Mouse (Mus musculus): ENCODE data around the gene Tceal7. TPM values are rescaled to one million over a fixed set of nuclear protein-coding genes. Genes with fewer than 3 reads are reported as not detected.
"Not testable (repeated sequence)": the region's sequence is repeated elsewhere in the genome, so short reads cannot be mapped to it uniquely, and the experiment has no call there.

Gene Tceal7
- polyA plus RNA-seq (2015; fragmentation: Nextera tagmentation; extraction: Ambion mirVana) = 1.1 and 1.9 TPM in 2 replicates

- H3K27me3 ChIP-seq (replicated peaks) = not testable (repeated sequence)
Observed at GRCm38 (mm10) chrX:136214729-136215677, at the start of gene Tceal7, which contains the start of gene Bex1. Tceal7 (plus strand) TSS chrX:136214779. Bex1 (minus strand) TSS chrX:136215513.

GRCm38 (mm10) chrX:136170625-136171024 lies 44.0 kb upstream of the Tceal7 start:
- Histone ChIP-seq H3K9ac (0 out of 2 replicates have a peak overlapping the region, but pooled peaks have one; percentile 26), H3K9me3 (no peaks in the 10 kb centered on the region), H3K27ac (no peak overlapping the region), H3K4me3 (replicated peaks) (peak overlapping the region; percentile 48), H3K36me3 (no peaks in the 10 kb centered on the region), H3K27me3 (replicated peaks) (no peaks in the 10 kb centered on the region), H3K4me2 (replicated peaks) (peak overlapping the region; percentile 48), H3K4me1 (replicated peaks) (no peaks in the 10 kb centered on the region)
- 0 out of 2 replicates have a peak, but pooled peaks have one; percentile 14 for ATAC-seq
- WGBS = 52% methylated on average over 10 of the region's 10 CpGs

More at GRCm38 (mm10) chrX:136214729-136215677, at the start of gene Tceal7, which contains the start of gene Bex1:
- not testable (repeated sequence) for H3K4me1 ChIP-seq (replicated peaks); H3K36me3 ChIP-seq; H3K9ac ChIP-seq; H3K27ac ChIP-seq; H3K9me3 ChIP-seq
- H3K4me3 ChIP-seq (replicated peaks) = peak within 1 kb of the TSS; percentile 36
- 48% methylated on average over 8 of the region's 67 CpGs for WGBS
- peak within 1 kb of the TSS; percentile 49 for H3K4me2 ChIP-seq (replicated peaks)
- peak; percentile 93 for ATAC-seq

- H3K9me3 ChIP-seq = no peaks in the 10 kb centered on the region
- peak overlapping the region; percentile 59 for H3K9ac ChIP-seq
- ATAC-seq = peak; percentile 74
- H3K27ac ChIP-seq = peak overlapping the region; percentile 86
- peak overlapping the region; percentile 48 for H3K4me2 ChIP-seq (replicated peaks)
- H3K27me3 ChIP-seq (replicated peaks) = no peaks in the 10 kb centered on the region
- H3K36me3 ChIP-seq = no peaks in the 10 kb centered on the region
- WGBS = 28% methylated on average over 24 of the region's 24 CpGs
- H3K4me3 ChIP-seq (replicated peaks) = peak overlapping the region; percentile 48
- H3K4me1 ChIP-seq (replicated peaks) = no peaks in the 10 kb centered on the region
Observed at GRCm38 (mm10) chrX:136171189-136172117, 43.1 kb upstream of the Tceal7 start.

GRCm38 (mm10) chrX:136172118-136172551 lies 42.4 kb upstream of the Tceal7 start, which contains the start of gene Tceal8:
Tceal8 (minus strand) TSS chrX:136172342.
- H3K9ac ChIP-seq = peak within 1 kb of the TSS; percentile 59
- no peaks in the 10 kb centered on the region for H3K9me3 ChIP-seq
- no peaks in the 10 kb centered on the region for H3K27me3 ChIP-seq (replicated peaks)
- peak within 1 kb of the TSS; percentile 48 for H3K4me2 ChIP-seq (replicated peaks)
- no peaks in the 10 kb centered on the region for H3K4me1 ChIP-seq (replicated peaks)
- peak within 1 kb of the TSS; percentile 48 for H3K4me3 ChIP-seq (replicated peaks)
- peak within 1 kb of the TSS; percentile 86 for H3K27ac ChIP-seq
- H3K36me3 ChIP-seq = no peaks in the 10 kb centered on the region
- ATAC-seq = peak; percentile 97
- WGBS = 21% methylated on average over 10 of the region's 10 CpGs

GRCm38 (mm10) chrX:136172786-136173185 lies 41.8 kb upstream of the Tceal7 start:
- WGBS = 27% methylated on average over 10 of the region's 10 CpGs
- H3K9ac ChIP-seq = no peak overlapping the region; the same call in 1 of the 2 replicates

GRCm38 (mm10) chrX:136180897-136181553 lies 33.6 kb upstream of the Tceal7 start:
- no peaks in the 10 kb centered on the region for H3K4me1 ChIP-seq (replicated peaks)
- H3K4me3 ChIP-seq (replicated peaks) = no peak overlapping the region
- H3K36me3 ChIP-seq = no peaks in the 10 kb centered on the region
- WGBS = 47% methylated on average over 11 of the region's 11 CpGs
- H3K9me3 ChIP-seq = no peaks in the 10 kb centered on the region
- ATAC-seq = no peak
- H3K27me3 ChIP-seq (replicated peaks) = no peaks in the 10 kb centered on the region
- no peak overlapping the region for H3K27ac ChIP-seq
- H3K4me2 ChIP-seq (replicated peaks) = no peak overlapping the region
- no peak overlapping the region for H3K9ac ChIP-seq

More at GRCm38 (mm10) chrX:136172786-136173185, 41.8 kb upstream of the Tceal7 start:
- Histone ChIP-seq H3K4me3 (replicated peaks) (peak overlapping the region; percentile 48; the same call in 1 of the 2 replicates), H3K4me1 (replicated peaks) (no peaks in the 10 kb centered on the region), H3K27ac (no peak overlapping the region), H3K4me2 (replicated peaks) (peak overlapping the region; percentile 41), H3K9me3 (no peaks in the 10 kb centered on the region), H3K27me3 (replicated peaks) (no peaks in the 10 kb centered on the region), H3K36me3 (no peaks in the 10 kb centered on the region)
- ATAC-seq = no peak

GRCm38 (mm10) chrX:136183107-136183506 lies 31.5 kb upstream of the Tceal7 start:
- ATAC-seq = no peak
- Histone ChIP-seq H3K27me3 (replicated peaks) (no peaks in the 10 kb centered on the region), H3K4me2 (replicated peaks) (no peak overlapping the region), H3K4me3 (replicated peaks) (no peak overlapping the region), H3K27ac (no peak overlapping the region), H3K4me1 (replicated peaks) (no peaks in the 10 kb centered on the region), H3K9ac (no peak overlapping the region), H3K36me3 (no peaks in the 10 kb centered on the region), H3K9me3 (no peaks in the 10 kb centered on the region)
- 79% methylated on average over 1 of the region's 1 CpGs for WGBS

- ATAC-seq = no peak
- no peaks in the 10 kb centered on the region for H3K27me3 ChIP-seq (replicated peaks)
- H3K4me3 ChIP-seq (replicated peaks) = no peak overlapping the region
- 83% methylated on average over 16 of the region's 16 CpGs for WGBS
- H3K9ac ChIP-seq = no peak overlapping the region
- H3K4me1 ChIP-seq (replicated peaks) = no peaks in the 10 kb centered on the region
- no peaks in the 10 kb centered on the region for H3K36me3 ChIP-seq
- H3K4me2 ChIP-seq (replicated peaks) = no peak overlapping the region
- no peak overlapping the region for H3K27ac ChIP-seq
- no peaks in the 10 kb centered on the region for H3K9me3 ChIP-seq
Observed at GRCm38 (mm10) chrX:136195193-136195944, 19.2 kb upstream of the Tceal7 start.

- H3K4me2 ChIP-seq (replicated peaks) = no peak overlapping the region
- H3K4me3 ChIP-seq (replicated peaks) = no peak overlapping the region
- H3K27ac ChIP-seq = no peak overlapping the region
- H3K9me3 ChIP-seq = no peaks in the 10 kb centered on the region
- no peaks in the 10 kb centered on the region for H3K36me3 ChIP-seq
- 53% methylated on average over 1 of the region's 1 CpGs for WGBS
- no peaks in the 10 kb centered on the region for H3K27me3 ChIP-seq (replicated peaks)
- no peak overlapping the region for H3K9ac ChIP-seq
- ATAC-seq = no peak
- no peaks in the 10 kb centered on the region for H3K4me1 ChIP-seq (replicated peaks)
Observed at GRCm38 (mm10) chrX:136196873-136197272, 17.7 kb upstream of the Tceal7 start.

- Histone ChIP-seq H3K4me3 (replicated peaks) (peak overlapping the region; percentile 34), H3K9ac (no peak overlapping the region), H3K36me3 (no peaks in the 10 kb centered on the region), H3K27me3 (replicated peaks) (no peaks in the 10 kb centered on the region), H3K27ac (no peak overlapping the region), H3K4me2 (replicated peaks) (peak overlapping the region; percentile 60), H3K4me1 (replicated peaks) (no peaks in the 10 kb centered on the region), H3K9me3 (no peaks in the 10 kb centered on the region)
- peak; percentile 65 for ATAC-seq
- 27% methylated on average over 7 of the region's 7 CpGs for WGBS
Observed at GRCm38 (mm10) chrX:136203257-136203656, 11.3 kb upstream of the Tceal7 start.

GRCm38 (mm10) chrX:136203664-136204066 lies 10.9 kb upstream of the Tceal7 start, which contains the start of gene Tceal5:
Tceal5 (minus strand) TSS chrX:136203876.
- H3K27ac ChIP-seq = no peak within 1 kb of the TSS
- no peaks in the 10 kb centered on the region for H3K27me3 ChIP-seq (replicated peaks)
- ATAC-seq = peak; percentile 75
- no peaks in the 10 kb centered on the region for H3K9me3 ChIP-seq
- peak within 1 kb of the TSS; percentile 60 for H3K4me2 ChIP-seq (replicated peaks)
- H3K36me3 ChIP-seq = no peaks in the 10 kb centered on the region
- WGBS = 26% methylated on average over 9 of the region's 9 CpGs
- peak within 1 kb of the TSS; percentile 34 for H3K4me3 ChIP-seq (replicated peaks)
- no peaks in the 10 kb centered on the region for H3K4me1 ChIP-seq (replicated peaks)
- no peak within 1 kb of the TSS for H3K9ac ChIP-seq

Data from intestine, embryonic 15.5 days (tissue).